Mouse (Mus musculus): ENCODE results near the gene Stx6. TPM values are rescaled to one million over a fixed set of nuclear protein-coding genes. Genes with fewer than 3 reads are reported as not detected.

Gene Stx6
- polyA plus RNA-seq (2017; shearing (Covaris generic)): 100 to 1,000 TPM; 122 to 135 TPM

GRCm38 (mm10) chr1:155158141-155158969 is at the start of gene Stx6:
Gene Stx6 (plus strand): TSS chr1:155158715.

GRCm38 (mm10) chr1:155146572-155146980 is 11.9 kb upstream of the Stx6 start, which contains the start of gene Mr1:
Gene Mr1 (minus strand): TSS chr1:155146814.

GRCm38 (mm10) chr1:155243797-155244770 is 85.6 kb downstream of the Stx6 start, which contains the start of gene BC034090:
Gene BC034090 (minus strand): TSS chr1:155244444.

Other genes starting within 250 kb of the Stx6 start
- 100 to 1,000 TPM in 1 of 2 experiments, 10 to 100 TPM in 1; 88.1 to 120 TPM for gene Ier5, start 59.1 kb upstream of the Stx6 start, polyA plus RNA-seq (2017; shearing (Covaris generic))
- 10 to 100 TPM; 13.1 to 14.9 TPM for gene Mr1, start 11.9 kb upstream of the Stx6 start, polyA plus RNA-seq (2017; shearing (Covaris generic))
- 1 to 10 TPM in 1 of 2 experiments, under 1 TPM in 1; 0.43 to 1.2 TPM for gene BC034090, start 85.7 kb downstream of the Stx6 start, polyA plus RNA-seq (2017; shearing (Covaris generic))